Mouse (Mus musculus): ENCODE measurements around the gene Slc26a3. TPM values are rescaled to one million over a fixed set of nuclear protein-coding genes. Genes with fewer than 3 reads are reported as not detected.
"Not testable (repeated sequence)": the region's sequence is repeated elsewhere in the genome, so short reads cannot be mapped to it uniquely, and the experiment has no call there.

Slc26a3 gene
- polyA plus RNA-seq, 2 experiments, result 0.02 to 0.18 TPM

DNA sequence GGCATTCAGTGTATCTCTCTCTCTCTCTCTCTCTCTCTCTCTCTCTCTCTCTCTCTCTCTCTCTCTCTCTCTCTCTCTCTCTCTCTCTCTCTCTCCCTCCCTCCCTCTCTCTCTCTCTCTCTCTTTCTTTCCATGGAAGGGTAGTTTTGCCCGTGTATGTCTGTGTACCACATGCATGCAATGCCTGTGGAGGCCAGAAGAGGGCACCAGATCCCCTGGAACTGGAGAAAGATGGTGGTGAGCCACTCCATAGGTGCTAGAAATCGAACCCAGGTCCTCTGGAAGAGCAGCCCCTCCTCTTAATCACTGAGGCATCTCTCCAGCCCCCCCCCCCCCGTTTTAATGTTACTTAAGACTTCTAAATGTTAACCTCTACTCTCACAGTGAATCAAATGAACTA lies 69.6 kb downstream of the Slc26a3 start:
- not testable (repeated sequence) for H3K4me2 ChIP-seq (ENCODE audit: low read depth); H3K36me3 ChIP-seq (replicated peaks; ENCODE audit: control insufficient read depth, insufficient read depth, low read depth); DNase-seq (ENCODE audit: low read depth in 3 of 3, low spot score in 3 of 3); H3K4me1 ChIP-seq (replicated peaks; ENCODE audit: control insufficient read depth in 2 of 2, insufficient read depth in 2 of 2, low read length in 1 of 2); H3K27me3 ChIP-seq (ENCODE audit: control insufficient read depth, insufficient read depth, low read length); ATAC-seq (ENCODE audit: insufficient read depth); H3K9ac ChIP-seq (replicated peaks); H3K27ac ChIP-seq; H3K9me3 ChIP-seq (ENCODE audit: control insufficient read depth, low read length); H3K4me3 ChIP-seq (ENCODE audit: insufficient read depth in 1 of 2, low read depth in 2 of 2, low read length in 2 of 2)
- peak; percentile 74 for TF ChIP-seq CTCF (IDR thresholded peaks at IDR 0.05; ENCODE audit: low read depth)
- 21% methylated on average over 3 of the region's 3 CpGs for WGBS (ENCODE audit: insufficient replicate concordance)

DNA sequence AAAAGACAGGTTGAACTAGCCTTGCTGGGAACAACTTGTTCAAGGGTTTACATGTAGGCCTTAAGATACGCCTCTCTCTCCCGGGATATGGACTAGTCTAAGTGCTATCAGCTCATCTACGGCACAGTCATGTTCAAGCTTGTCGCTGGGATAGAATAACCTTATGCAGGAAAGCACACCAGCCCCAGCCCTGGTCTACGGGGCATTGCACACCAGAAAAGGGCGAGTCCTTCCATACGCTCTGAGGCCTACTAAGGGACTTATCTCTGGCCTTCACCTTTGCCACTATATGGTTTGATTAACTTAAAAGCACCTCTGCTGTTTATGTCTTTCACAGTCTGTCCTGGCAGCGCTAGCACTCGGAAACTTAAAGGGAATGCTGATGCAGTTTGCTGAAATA lies 70.7 kb downstream of the Slc26a3 start:
- no peak overlapping the region for H3K4me3 ChIP-seq (ENCODE audit: insufficient read depth in 1 of 2, low read depth in 2 of 2, low read length in 2 of 2)
- H3K27ac ChIP-seq, result no peak overlapping the region
- 68% methylated on average over 9 of the region's 9 CpGs for WGBS (ENCODE audit: insufficient replicate concordance)
- DNase-seq (ENCODE audit: low read depth in 3 of 3, low spot score in 3 of 3) (no peak), ATAC-seq (ENCODE audit: insufficient read depth) (no peak)
- H3K4me1 ChIP-seq (replicated peaks; ENCODE audit: control insufficient read depth in 2 of 2, insufficient read depth in 2 of 2, low read length in 1 of 2), result no peaks in the 10 kb centered on the region
- H3K4me2 ChIP-seq (ENCODE audit: low read depth), result no peak overlapping the region
- H3K27me3 ChIP-seq (ENCODE audit: control insufficient read depth, insufficient read depth, low read length), result no peaks in the 10 kb centered on the region
- no peak for TF ChIP-seq CTCF (IDR thresholded peaks at IDR 0.05; ENCODE audit: low read depth)
- TF ChIP-seq EP300 (IDR thresholded peaks at IDR 0.05; ENCODE audit: low read depth), result no peak
- H3K9ac ChIP-seq (replicated peaks), result no peak overlapping the region
- no peaks in the 10 kb centered on the region for H3K9me3 ChIP-seq (ENCODE audit: control insufficient read depth, low read length)
- H3K36me3 ChIP-seq (replicated peaks; ENCODE audit: control insufficient read depth, insufficient read depth, low read depth), result no peaks in the 10 kb centered on the region

DNA sequence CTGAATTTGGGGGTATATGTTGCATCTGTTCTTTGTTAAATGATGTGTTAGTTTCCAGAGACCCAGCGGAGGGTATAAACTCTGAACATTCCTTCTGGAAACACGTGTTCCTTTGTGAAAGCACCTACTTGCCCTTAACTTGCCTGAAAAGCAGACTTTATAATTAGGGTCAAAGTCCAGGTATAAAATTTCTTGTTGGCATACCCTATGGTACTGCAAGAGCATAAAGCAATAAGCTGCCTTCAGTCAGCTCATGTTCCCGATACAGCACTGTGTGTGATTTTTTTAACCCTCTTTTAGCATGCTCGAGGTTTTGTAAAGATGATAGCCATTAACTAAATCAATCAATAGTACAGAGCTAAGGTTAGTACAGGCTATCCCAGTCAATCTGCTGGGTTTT lies 71.9 kb downstream of the Slc26a3 start:
- 65% methylated on average over 4 of the region's 4 CpGs for WGBS (ENCODE audit: insufficient replicate concordance)
- Histone ChIP-seq H3K9me3 (ENCODE audit: control insufficient read depth, low read length) (no peaks in the 10 kb centered on the region), H3K4me2 (ENCODE audit: low read depth) (no peak overlapping the region), H3K4me3 (ENCODE audit: insufficient read depth in 1 of 2, low read depth in 2 of 2, low read length in 2 of 2) (no peak overlapping the region), H3K36me3 (replicated peaks; ENCODE audit: control insufficient read depth, insufficient read depth, low read depth) (no peaks in the 10 kb centered on the region), H3K4me1 (replicated peaks; ENCODE audit: control insufficient read depth in 2 of 2, insufficient read depth in 2 of 2, low read length in 1 of 2) (no peaks in the 10 kb centered on the region), H3K27ac (no peak overlapping the region), H3K9ac (replicated peaks) (no peak overlapping the region), H3K27me3 (ENCODE audit: control insufficient read depth, insufficient read depth, low read length) (no peaks in the 10 kb centered on the region)
- TF ChIP-seq EP300 (IDR thresholded peaks at IDR 0.05; ENCODE audit: low read depth) (no peak), CTCF (IDR thresholded peaks at IDR 0.05; ENCODE audit: low read depth) (no peak)
- DNase-seq (ENCODE audit: low read depth in 3 of 3, low spot score in 3 of 3) (no peak), ATAC-seq (ENCODE audit: insufficient read depth) (no peak)

DNA sequence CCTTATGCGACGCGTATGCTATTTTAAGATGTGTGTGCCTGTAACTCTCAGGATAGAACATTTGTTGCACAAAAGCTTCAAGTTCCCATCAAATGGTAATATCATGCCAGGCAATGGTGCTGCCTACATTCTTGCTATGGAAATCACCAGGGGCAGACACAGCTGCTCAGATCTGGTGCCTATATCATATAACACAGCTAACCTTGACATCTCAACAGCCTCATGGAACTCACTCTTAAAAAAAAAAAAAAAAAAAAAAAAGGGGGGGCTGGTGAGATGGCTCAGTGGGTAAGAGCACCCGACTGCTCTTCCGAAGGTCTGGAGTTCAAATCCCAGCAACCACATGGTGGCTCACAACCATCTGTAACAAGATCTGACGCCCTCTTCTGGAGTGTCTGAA lies 87.5 kb downstream of the Slc26a3 start:
- not testable (repeated sequence) for H3K27ac ChIP-seq; H3K4me2 ChIP-seq (ENCODE audit: low read depth); ATAC-seq (ENCODE audit: insufficient read depth); H3K9ac ChIP-seq (replicated peaks); H3K36me3 ChIP-seq (replicated peaks; ENCODE audit: control insufficient read depth, insufficient read depth, low read depth); DNase-seq (ENCODE audit: low read depth in 3 of 3, low spot score in 3 of 3); H3K9me3 ChIP-seq (ENCODE audit: control insufficient read depth, low read length); H3K4me3 ChIP-seq (ENCODE audit: insufficient read depth in 1 of 2, low read depth in 2 of 2, low read length in 2 of 2); H3K4me1 ChIP-seq (replicated peaks; ENCODE audit: control insufficient read depth in 2 of 2, insufficient read depth in 2 of 2, low read length in 1 of 2); H3K27me3 ChIP-seq (ENCODE audit: control insufficient read depth, insufficient read depth, low read length)
- WGBS (ENCODE audit: insufficient replicate concordance), result 76% methylated on average over 4 of the region's 6 CpGs

DNA sequence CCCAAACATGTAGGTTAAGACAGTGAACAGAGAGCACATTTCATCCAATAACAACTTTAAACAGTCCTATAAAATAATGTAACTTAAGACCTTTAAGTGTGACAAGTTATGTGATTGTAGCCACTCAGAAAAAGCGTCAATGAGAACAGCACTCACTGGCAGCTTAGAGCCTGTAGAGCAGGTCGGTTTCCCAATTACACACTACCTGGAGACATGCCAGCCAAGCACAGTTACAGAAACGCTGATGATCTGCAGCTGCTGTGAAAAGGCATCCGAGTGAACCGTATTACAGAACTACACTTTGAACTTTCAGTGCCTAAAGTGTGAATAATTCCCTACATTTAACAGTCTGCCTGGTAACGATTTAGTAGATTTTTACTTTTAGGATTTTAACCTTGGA lies 95.8 kb downstream of the Slc26a3 start:
- ATAC-seq (ENCODE audit: insufficient read depth) (no peak), DNase-seq (ENCODE audit: low read depth in 3 of 3, low spot score in 3 of 3) (no peak)
- H3K9me3 ChIP-seq (ENCODE audit: control insufficient read depth, low read length), result no peaks in the 10 kb centered on the region
- no peak for TF ChIP-seq CTCF (IDR thresholded peaks at IDR 0.05; ENCODE audit: low read depth)
- no peak for TF ChIP-seq EP300 (IDR thresholded peaks at IDR 0.05; ENCODE audit: low read depth)
- H3K4me3 ChIP-seq (ENCODE audit: insufficient read depth in 1 of 2, low read depth in 2 of 2, low read length in 2 of 2), result no peak overlapping the region
- no peak overlapping the region for H3K9ac ChIP-seq (replicated peaks)
- peaks cover 17% of the 10 kb centered on the region for H3K36me3 ChIP-seq (replicated peaks; ENCODE audit: control insufficient read depth, insufficient read depth, low read depth)
- WGBS (ENCODE audit: insufficient replicate concordance), result 79% methylated on average over 6 of the region's 6 CpGs
- H3K4me2 ChIP-seq (ENCODE audit: low read depth), result no peak overlapping the region
- H3K4me1 ChIP-seq (replicated peaks; ENCODE audit: control insufficient read depth in 2 of 2, insufficient read depth in 2 of 2, low read length in 1 of 2), result no peaks in the 10 kb centered on the region
- H3K27me3 ChIP-seq (ENCODE audit: control insufficient read depth, insufficient read depth, low read length), result no peaks in the 10 kb centered on the region
- no peak overlapping the region for H3K27ac ChIP-seq

DNA sequence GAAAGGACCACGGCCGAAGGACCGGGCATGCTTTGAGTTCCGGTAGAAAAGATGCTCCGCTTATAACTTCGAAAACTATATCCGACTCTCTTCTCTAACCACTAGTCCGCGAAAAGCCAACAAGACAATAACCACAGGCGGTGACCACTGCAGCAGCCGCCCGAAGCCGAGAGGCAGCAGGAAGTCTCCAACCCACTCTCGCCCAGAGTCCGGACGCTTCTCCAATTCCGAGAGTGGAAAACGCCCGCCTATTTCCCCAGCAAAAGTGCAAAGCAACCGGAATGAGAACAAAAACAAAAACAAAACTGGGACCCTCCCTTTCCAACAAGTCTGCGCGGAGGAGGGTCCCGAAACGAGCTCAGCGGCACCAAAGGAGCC lies 108.3 kb downstream of the Slc26a3 start:
- under 1% methylated on average over 25 of the region's 25 CpGs for WGBS (ENCODE audit: insufficient replicate concordance)
- Histone ChIP-seq H3K9me3 (ENCODE audit: control insufficient read depth, low read length) (no peaks in the 10 kb centered on the region), H3K4me1 (replicated peaks; ENCODE audit: control insufficient read depth in 2 of 2, insufficient read depth in 2 of 2, low read length in 1 of 2) (peaks cover 5 to 7% of the 10 kb centered on the region in 2 experiments; a peak in 3 of 4 replicates), H3K4me3 (ENCODE audit: insufficient read depth in 1 of 2, low read depth in 2 of 2, low read length in 2 of 2) (peak overlapping the region; percentile 83 to 86), H3K4me2 (ENCODE audit: low read depth) (peak overlapping the region; percentile 95), H3K9ac (replicated peaks) (peak overlapping the region; percentile 68), H3K36me3 (replicated peaks; ENCODE audit: control insufficient read depth, insufficient read depth, low read depth) (peaks cover 4% of the 10 kb centered on the region), H3K27ac (no peak overlapping the region; the same call in 1 of the 2 replicates), H3K27me3 (ENCODE audit: control insufficient read depth, insufficient read depth, low read length) (no peaks in the 10 kb centered on the region)
- TF ChIP-seq CTCF (IDR thresholded peaks at IDR 0.05; ENCODE audit: low read depth), result no peak
- DNase-seq (ENCODE audit: low read depth in 3 of 3, low spot score in 3 of 3) (peak in 1 of 3 experiments; percentile 20), ATAC-seq (ENCODE audit: insufficient read depth) (no peak)
